Mouse (Mus musculus) cerebellum, adult 18-20 months (tissue): ENCODE data around the gene Sh3rf1.

Experiments
- DNase-seq, 2 experiments: peaks; one replicate each; pipeline ENCODE4 v3.0.0; 2021

The Sh3rf1 gene

GRCm38 (mm10) chr8:61264881-61265280 is 41.2 kb downstream of the Sh3rf1 start:
- DNase-seq, result no peak

GRCm38 (mm10) chr8:61265390-61265789 is 41.7 kb downstream of the Sh3rf1 start:
- DNase-seq, result no peak

- DNase-seq, result no peak
Measured at GRCm38 (mm10) chr8:61267061-61267460, 43.4 kb downstream of the Sh3rf1 start.

DNA sequence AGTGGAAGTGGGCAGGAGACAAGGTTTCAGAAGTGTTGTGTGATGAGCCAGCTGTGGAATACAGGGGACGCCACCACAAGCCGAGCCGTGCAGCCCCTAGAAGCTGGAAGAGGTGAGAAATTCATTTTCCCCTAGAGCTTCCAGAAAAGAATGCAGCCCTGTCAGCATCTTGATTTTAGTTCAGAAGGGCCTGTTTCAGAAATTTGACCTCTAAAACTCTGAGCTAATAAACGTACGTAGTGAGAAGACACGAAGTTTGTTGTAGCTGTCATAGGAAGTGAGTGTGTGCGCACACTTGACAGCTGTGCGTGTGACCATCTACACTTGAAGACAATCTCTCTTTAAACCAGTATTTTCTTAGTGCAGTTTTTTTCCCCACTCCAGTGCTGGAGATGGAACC is 44.0 kb downstream of the Sh3rf1 start:
- no peak for DNase-seq

DNA sequence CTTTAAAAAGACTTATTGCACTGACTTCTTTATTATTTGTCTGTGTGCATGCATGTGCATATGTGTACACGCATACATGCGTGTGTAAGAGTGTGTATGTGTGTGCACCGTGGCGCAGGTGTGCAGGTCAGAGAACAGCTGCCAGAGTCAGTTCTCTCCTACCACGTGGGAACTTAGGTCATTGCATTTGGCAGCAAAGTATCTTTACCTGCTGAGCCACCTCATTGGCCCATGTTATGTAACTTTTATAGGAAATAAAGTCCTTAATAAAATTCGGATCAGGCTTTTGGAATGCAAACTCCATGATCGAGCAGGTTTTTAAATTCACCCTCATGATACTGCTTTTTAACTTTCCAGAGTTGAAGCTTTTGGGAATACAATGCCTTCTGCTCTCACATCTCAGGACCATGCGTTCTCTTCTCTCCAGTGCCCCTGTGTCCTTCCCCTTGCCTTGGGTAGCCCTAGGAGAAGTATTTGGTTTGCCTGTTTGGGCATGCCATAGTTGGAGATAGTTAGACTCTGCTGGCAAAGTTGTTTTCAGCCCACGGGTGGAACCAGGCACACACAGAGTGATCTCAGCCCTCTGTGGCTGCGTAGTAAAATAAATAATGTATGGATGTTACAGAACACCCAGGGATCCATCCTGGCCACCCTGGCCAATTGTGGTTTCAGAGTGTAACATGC is 44.7 kb downstream of the Sh3rf1 start:
- DNase-seq, result no peak

DNA sequence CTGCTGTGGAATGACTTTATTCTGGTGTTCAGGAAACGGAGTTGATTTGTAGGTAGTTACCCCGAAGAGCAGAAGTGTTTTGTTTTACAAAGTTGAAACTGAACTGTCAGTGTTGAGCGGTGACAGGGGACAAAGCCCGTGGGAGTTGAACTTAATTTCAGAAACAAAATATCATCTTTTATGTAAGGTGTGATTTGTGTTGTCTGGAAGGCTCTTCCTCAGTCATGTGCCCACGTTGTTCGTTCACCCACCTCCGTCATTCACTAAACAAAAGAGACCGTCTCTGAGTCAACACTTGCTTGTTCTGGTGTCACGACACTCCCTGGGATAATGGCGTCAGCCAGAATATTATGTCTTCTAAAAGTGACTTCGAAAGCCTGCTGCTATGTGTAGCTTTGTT is 46.3 kb downstream of the Sh3rf1 start:
- no peak for DNase-seq

DNA sequence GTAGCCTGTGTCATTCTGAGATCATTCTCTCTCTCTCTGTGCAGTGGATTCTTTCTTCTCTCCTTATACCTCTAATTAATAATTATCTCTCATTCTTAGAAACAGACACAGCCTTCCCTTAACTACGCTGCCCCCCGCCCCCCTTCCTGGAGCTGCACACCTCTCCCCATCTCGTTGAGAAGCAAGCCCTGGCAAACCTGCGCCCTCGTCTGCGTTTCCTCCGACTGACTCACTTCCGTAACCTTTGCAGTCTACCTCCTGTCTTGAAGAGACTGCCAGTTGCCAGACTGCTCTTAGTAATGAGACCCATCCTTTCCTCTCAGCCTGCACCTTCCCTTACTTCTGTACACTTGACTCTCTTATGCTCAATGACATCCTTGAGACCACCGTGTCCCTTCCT is 46.9 kb downstream of the Sh3rf1 start:
- DNase-seq, result no peak

- no peak for DNase-seq
Measured at GRCm38 (mm10) chr8:61270961-61271360, 47.3 kb downstream of the Sh3rf1 start.

DNA sequence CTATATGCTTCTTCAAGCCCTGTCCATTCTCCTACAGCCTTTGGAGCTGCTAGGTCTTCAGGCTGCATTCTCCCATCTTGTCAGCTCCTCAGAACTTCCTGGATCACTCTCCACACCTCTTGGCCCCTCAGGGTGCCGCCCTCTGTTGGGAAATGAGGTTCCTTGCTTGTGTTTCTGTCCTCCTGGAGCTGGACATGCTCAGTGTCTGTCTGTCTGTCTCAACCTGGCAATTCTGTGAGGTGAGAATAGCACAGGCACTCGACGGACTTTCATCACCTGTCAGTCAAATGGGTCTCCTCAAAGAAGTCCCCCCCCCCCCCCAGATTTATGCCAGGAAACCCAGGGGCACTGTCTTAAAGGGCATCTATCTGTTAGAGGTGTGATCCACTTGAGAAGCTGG is 49.2 kb downstream of the Sh3rf1 start:
- no peak for DNase-seq

GRCm38 (mm10) chr8:61273307-61274221 is 49.9 kb downstream of the Sh3rf1 start:
- DNase-seq, result no peak

- no peak for DNase-seq
Measured at GRCm38 (mm10) chr8:61274602-61275462, 51.2 kb downstream of the Sh3rf1 start.

DNA sequence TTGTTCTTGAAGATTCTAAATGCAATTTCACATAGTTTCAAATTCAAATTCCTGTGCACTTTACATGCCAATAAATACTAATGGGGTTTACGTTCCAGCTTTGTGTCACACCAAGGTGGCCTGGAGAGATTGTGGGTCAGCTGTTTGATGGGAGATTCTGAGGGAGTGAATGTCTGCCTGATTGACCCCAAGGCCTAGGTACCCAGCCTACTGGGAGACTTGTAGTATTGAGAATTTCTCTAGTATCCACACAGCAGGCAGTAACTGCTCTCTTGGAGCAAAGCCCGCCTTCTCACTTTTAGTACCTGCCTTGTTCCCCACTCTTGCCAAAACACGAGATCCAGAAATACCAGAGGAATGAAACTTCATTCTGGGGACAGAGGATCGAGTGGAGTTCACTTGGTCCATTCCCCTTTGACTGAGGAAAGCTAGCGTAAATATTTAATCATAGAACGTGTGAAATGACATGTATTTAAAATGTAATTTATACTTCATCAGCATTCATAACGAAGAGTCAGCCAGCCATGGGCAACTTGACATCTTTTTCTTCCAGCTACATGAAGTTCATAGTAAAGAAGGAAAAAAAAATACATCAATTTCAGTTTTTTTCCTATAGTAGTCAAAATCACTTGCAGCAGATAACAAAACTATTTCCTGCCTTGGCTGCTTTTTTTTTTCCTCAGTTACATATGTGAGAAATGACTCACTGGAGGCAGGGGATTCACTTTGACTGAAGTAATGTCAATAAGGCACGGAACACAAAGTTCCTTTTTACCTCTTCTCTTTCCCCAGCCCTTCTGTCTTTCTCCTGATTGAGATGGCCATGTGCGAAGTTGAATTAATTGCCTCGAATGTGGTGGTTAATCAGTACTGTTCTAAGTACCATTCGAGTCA is 52.0 kb downstream of the Sh3rf1 start:
- no peak for DNase-seq

- DNase-seq, result no peak
Measured at GRCm38 (mm10) chr8:61276397-61276796, 52.7 kb downstream of the Sh3rf1 start.

GRCm38 (mm10) chr8:61279030-61279429 is 55.4 kb downstream of the Sh3rf1 start:
- DNase-seq, result no peak

- no peak for DNase-seq
Measured at GRCm38 (mm10) chr8:61282303-61283168, 58.9 kb downstream of the Sh3rf1 start.

DNA sequence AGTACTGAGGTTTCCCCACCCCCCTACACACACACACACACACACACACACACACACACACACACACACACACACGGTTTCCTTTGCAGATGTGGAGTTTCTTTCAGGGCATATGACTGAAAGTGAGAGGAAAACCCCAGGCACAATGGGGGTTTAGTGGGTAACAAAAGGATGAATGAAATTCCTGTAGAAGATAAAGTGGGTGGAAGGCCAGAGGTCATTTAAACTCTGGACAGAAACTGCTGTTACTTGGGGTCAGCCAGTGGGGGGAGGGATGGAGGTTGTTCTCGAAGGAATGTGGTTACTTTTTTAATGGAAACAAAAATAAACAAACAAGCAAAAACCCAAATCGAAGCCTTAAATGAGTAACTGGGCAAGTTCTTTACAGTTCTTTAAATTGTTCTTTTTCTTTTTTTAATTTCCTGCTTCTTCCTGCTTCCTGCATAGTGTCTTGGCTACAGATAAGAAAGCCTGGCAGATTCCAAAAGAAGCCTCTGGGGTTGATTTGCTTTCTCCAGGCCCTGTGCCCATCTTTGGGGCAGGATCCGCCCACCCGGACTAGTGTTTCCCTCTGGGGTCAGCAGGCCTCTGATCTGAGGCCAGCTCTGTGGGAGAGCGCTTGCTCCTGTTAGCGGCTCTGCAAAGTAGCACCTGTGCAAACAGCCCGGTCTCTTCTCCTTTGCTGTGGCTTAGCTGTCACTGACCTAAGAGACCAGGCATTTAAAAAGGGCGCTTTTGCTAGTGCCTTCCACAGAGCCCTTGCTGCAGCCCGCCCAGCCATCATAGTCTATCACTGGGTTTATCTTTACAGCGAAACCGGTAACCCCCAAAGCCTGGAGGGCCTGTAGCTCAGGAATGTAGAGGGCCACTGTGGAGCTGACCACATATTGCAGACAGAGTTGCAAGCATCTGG is 59.8 kb downstream of the Sh3rf1 start:
- DNase-seq, result no peak

GRCm38 (mm10) chr8:61285896-61286295 is 62.2 kb downstream of the Sh3rf1 start:
- DNase-seq, result no peak

GRCm38 (mm10) chr8:61286394-61286793 is 62.7 kb downstream of the Sh3rf1 start:
- DNase-seq, result no peak

DNA sequence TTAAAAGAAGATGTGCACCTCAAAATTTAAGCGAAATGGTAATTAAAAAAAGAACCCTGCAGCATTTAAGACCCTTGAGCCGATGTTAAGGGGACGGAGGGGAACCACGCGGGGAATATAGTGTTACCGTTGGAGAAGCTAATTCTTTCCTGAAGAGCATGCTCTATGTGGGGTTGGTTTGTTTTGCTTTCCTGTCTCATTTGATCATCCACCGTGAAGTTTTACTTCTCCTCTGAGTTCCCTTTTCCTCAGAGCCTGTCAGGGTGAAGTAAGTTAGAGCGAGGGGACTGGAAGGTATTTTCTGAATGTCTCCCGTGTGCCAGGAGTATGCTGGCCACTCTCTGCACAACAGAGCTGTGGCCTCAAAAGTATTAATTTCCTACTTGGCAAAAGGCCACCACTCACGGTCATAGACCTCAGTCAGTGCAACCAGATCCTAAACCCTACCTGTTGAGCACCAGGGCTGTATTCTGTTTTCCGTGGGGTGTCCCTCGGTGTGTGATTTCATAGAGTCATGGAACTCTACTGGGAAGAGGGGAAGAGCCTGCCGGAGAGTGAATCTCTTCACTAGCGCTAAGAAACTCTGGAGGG is 63.2 kb downstream of the Sh3rf1 start:
- DNase-seq, result no peak
